Mouse (Mus musculus) ovary, postnatal 10 days (tissue): Measurements from ENCODE around the gene Galnt5.
A peak's percentile ranks its signal among the peaks of the same experiment; 100 is the strongest.

Experiments used
- DNase-seq: peaks from one replicate; pipeline ENCODE4 v3.0.0; 2022; ENCODE audit warnings: low spot score

The Galnt5 gene

GRCm38 (mm10) chr2:57997752-57998430 lies at the start of gene Galnt5:
Galnt5 (plus strand) TSS chr2:57997884.
- DNase-seq = no peak

- no peak for DNase-seq
These were observed 46.1 kb upstream of the Galnt5 start for GRCm38 (mm10) chr2:57951620-57952019.

GRCm38 (mm10) chr2:57960786-57961185 lies 36.9 kb upstream of the Galnt5 start:
- DNase-seq = no peak

GRCm38 (mm10) chr2:57982248-57982647 lies 15.4 kb upstream of the Galnt5 start:
- DNase-seq = no peak

GRCm38 (mm10) chr2:57991084-57991483 lies 6.6 kb upstream of the Galnt5 start:
- no peak for DNase-seq

GRCm38 (mm10) chr2:58001497-58001896 lies 3.8 kb downstream of the Galnt5 start:
- no peak for DNase-seq

- no peak for DNase-seq
These were observed 9.4 kb downstream of the Galnt5 start for GRCm38 (mm10) chr2:58007081-58007480.

- no peak for DNase-seq
These were observed 25.9 kb downstream of the Galnt5 start for GRCm38 (mm10) chr2:58023556-58023955.

- no peak for DNase-seq
These were observed 29.1 kb downstream of the Galnt5 start for GRCm38 (mm10) chr2:58026740-58027139.

- no peak for DNase-seq
These were observed 31.7 kb downstream of the Galnt5 start for GRCm38 (mm10) chr2:58029404-58029803.

GRCm38 (mm10) chr2:58031431-58031830 lies 33.7 kb downstream of the Galnt5 start:
- DNase-seq = no peak

GRCm38 (mm10) chr2:58035635-58036034 lies 38.0 kb downstream of the Galnt5 start:
- no peak for DNase-seq

GRCm38 (mm10) chr2:58036926-58037325 lies 39.2 kb downstream of the Galnt5 start:
- DNase-seq = no peak

GRCm38 (mm10) chr2:58041867-58042266 lies 44.2 kb downstream of the Galnt5 start:
- no peak for DNase-seq

GRCm38 (mm10) chr2:58052821-58053581 lies 55.3 kb downstream of the Galnt5 start, which contains the start of gene Ermn:
Ermn (minus strand) TSS chr2:58052864.
- no peak for DNase-seq

- DNase-seq = peak; percentile 4
These were observed 57.7 kb downstream of the Galnt5 start for GRCm38 (mm10) chr2:58055383-58055782.

- DNase-seq = no peak
These were observed 82.2 kb downstream of the Galnt5 start for GRCm38 (mm10) chr2:58079849-58080248.

- no peak for DNase-seq
These were observed 88.7 kb downstream of the Galnt5 start for GRCm38 (mm10) chr2:58086420-58086819.

GRCm38 (mm10) chr2:58094818-58095217 lies 97.1 kb downstream of the Galnt5 start:
- DNase-seq = no peak
